Mouse (Mus musculus): ENCODE results near the gene Ptgfr. TPM values are rescaled to one million over a fixed set of nuclear protein-coding genes. Genes with fewer than 3 reads are reported as not detected.

Ptgfr gene
- polyA plus RNA-seq (2012; rRNA removed) = 0.30 and 0.33 TPM in 2 replicates

GRCm38 (mm10) chr3:151836871-151837680 is at the start of gene Ptgfr:
Ptgfr (minus strand) TSS chr3:151837630.

GRCm38 (mm10) chr3:151749737-151750136 is 87.7 kb downstream of the Ptgfr start, which contains the start of gene Ifi44:
Ifi44 (minus strand) TSS chr3:151749960.

Other genes starting within 250 kb of the Ptgfr start
- 0.23 and 0.24 TPM in 2 replicates for gene Ifi44, start 87.7 kb downstream of the Ptgfr start, polyA plus RNA-seq (2012; rRNA removed)
- not detected in 2 replicates for gene Ifi44l, start 74.7 kb downstream of the Ptgfr start, polyA plus RNA-seq (2012; rRNA removed)